Mouse (Mus musculus) bone marrow macrophage, adult 2 months (primary cell): ENCODE measurements around the gene Rasgef1c.

Source experiments
- CTCF ChIP-seq: IDR thresholded peaks from 2 replicates; pipeline ENCODE4 v1.5.1; 2012; ENCODE audit warnings: low read depth, mild to moderate bottlenecking, low read length, moderate library complexity
- POLR2A ChIP-seq: IDR thresholded peaks from 2 replicates; pipeline ENCODE4 v1.6.1; 2012; ENCODE audit warnings: mild to moderate bottlenecking, low read depth, low read length, borderline replicate concordance

- no peak for TF ChIP-seq CTCF
- no peak for TF ChIP-seq POLR2A
These were observed 77.3 kb downstream of the Rasgef1c start for GRCm38 (mm10) chr11:49978935-49979334.
